Mouse (Mus musculus): ENCODE results near the gene Ubtf.
"Not testable (repeated sequence)": the region's sequence is repeated elsewhere in the genome, so short reads cannot be mapped to it uniquely, and the experiment has no call there.

Gene Ubtf

DNA sequence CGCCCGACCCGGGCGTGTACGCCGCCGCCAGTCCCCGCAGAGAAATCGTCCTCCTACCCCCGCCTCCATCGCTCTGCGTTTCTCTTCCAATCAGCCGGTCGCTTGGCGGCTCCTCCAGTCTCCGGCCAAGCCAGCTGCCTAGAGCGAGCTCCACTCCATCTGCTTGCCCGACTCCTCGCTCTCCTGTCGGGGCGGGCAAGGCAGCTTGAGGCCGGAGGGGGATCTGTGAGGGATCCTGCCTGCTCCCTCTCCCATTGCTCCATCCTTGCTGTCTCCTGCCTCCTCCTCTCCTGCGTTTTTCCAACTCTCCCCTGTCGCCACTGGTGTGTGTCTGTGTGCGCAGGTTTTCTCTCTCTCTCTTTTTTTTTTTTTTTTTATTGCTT is at the start of gene Ubtf:
Gene Ubtf, minus strand, starts transcription at position 333 of the 383 bp plus-strand sequence.
- peak; percentile 83 to 85 for DNase-seq

DNA sequence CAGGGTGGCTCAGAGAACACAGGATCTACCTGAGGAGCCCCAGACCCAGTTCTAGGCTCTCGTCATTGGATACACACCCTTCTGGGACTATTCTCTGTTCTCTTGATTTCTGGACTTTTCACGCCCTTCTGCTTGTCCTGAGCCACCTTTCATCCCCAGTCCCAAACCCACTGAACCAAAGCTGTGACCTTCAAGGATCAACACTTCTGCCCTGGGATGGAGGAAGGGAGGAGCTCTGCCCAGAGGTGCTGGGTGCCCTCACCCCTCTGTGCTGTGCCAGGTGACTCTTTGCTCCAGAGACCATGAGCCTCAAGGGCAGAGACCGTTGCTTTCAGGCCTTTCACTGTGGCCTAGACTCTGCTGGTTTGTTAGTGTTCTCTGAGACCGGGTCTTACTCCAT is 49.7 kb upstream of the Ubtf start:
- DNase-seq = no peak

DNA sequence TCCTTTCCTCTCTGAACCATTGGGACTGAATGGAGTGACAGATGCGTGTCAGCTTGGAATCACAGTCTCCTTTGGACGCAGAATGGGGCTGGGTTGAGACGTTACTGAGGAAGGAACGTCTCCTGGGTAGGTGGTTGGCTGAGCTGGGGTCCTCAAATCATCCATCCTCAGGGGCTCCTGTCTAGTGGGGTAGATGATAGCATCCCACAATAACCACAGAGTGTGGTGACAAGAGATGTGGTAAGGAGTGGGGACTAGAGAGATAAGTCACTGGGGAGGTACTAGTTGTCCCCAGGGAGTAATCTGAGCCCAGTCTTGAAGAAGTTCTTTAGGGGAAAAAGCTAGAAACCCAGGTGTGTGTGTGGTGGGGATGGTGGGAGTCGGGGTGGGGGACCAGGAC is 48.8 kb upstream of the Ubtf start:
- no peak for DNase-seq

DNA sequence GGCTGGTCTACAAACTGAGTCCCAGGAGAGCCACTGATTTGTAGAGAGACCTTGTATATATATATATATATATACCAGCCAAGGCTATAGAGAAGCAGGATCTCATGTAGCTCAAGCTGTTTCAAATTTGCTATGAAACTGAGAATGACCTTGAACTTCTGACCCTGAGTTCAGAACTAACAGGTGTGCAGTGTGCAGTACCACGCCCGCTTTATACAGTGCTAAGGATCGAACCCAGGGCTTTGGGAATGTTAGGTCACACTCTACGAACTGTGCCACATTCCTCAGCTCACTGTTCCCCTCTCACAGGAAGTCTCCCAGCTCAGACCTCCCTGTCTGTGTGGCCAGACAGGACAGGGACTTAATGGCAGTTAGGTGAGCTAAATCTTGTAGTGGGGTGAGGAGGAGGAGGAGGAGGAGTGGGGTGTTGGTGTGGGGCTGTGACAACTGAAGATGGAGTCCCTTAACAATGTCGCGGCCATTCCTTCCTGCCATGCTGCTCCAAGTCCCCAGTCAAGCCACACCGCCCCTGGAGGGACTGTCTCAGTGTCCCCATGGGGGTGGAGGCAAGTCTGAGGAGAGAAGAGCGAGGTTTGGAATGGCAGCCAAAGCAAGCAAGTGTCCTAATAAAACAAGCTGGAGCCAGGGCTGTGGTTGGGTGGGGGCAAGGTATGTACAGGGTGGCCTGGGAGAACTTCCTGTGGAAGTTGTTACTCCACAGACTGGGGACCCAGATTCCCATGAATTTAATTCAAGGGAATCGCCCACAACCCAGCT is 48.1 kb upstream of the Ubtf start:
- DNase-seq = no peak

DNA sequence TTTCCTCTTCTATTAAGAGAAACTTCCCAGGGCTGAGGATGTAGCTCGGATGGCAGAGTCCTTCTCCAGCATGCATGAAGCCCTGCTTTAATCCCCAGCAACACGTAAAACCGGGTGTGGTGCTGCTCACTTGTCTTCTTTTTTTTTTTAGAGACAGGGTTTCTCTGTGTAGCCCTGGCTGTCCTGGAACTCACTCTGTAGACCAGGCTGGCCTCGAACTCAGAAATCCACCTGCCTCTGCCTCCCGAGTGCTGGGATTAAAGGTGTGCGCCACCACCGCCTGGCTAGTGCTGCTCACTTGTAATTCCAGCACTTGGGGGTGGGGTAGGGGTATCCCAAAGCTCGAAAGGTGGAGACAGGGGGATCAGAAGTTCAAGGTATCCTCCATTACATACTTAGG is 46.6 kb upstream of the Ubtf start, which contains the start of gene Slc4a1:
Gene Slc4a1, minus strand, starts transcription at position 101 of the 400 bp plus-strand sequence.
- DNase-seq = not testable (repeated sequence)

DNA sequence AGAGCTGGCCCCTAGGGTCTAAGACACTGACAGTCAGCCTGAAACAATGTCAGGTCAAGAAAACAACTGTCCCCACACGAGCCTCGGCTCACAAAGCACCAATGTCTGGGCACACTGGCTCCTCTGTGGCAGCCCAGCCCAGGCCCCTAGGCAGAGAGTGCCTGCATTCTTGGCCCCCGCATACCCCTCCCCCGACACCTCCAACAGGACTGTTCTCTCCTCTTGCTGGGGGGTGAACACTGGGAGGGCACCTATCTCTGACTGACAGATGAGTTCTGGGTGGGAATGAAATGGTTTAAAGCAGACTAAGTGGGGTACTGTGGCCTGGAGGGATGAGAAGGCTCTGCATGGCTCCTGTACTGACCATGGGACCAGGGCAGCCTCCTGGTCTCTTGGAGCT is 46.2 kb upstream of the Ubtf start:
- DNase-seq = no peak

DNA sequence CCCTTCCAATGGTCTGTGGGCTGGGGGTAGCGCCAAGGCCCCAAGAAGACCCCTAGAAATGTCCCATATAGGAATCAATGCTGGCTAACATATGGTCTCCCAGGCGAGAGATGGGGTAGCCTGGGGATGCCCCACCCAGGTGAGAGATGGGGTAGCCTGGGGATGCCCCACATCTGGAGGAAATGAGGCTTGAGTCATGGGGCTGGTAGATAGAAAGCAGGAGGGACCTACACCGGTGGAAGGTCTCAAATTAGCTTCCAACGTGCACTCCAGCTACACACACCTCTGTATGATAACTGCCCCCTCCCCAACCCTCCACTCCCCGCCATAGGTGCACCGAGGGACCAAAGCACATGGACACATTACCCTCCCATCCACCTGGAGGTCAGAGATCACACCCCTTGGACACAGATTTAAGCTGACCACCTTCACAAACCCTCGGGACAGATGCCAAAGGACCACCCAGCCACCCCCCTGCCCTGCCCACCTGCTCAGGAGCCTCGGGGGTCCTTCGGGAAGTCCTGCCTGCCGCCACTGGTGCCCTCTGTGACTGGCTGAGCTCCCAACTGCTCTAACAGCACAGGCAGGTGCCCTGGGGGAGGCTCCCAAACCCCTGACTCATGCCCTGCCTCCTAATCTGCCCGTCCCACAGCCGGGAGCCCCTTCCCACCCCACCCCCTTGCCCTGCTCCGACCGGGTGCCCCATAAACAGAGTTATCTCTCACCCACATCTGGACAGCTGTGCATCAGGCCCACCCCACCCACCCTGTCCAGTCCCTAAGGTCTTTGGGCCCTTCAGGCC is 45.2 kb upstream of the Ubtf start:
- DNase-seq = no peak

DNA sequence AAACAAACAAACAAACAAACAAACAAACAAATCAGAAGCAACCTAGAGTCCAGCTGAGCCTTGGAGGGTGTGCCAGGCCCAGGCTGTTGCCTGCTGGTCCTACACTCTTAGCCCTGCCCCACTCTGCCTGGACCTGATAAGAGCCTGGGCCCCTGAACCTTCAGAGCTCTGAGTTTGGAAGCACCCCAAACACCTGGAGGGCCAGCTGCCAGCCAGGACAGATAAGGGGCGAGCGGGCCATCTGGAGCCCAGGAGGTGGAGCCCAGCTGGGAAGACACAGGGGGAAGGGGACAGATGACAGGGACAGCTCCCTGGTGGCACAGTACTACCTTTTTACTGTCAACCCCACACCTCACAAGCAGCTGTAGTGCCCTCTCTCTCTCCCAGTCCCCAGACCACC is 44.1 kb upstream of the Ubtf start:
- no peak for DNase-seq

DNA sequence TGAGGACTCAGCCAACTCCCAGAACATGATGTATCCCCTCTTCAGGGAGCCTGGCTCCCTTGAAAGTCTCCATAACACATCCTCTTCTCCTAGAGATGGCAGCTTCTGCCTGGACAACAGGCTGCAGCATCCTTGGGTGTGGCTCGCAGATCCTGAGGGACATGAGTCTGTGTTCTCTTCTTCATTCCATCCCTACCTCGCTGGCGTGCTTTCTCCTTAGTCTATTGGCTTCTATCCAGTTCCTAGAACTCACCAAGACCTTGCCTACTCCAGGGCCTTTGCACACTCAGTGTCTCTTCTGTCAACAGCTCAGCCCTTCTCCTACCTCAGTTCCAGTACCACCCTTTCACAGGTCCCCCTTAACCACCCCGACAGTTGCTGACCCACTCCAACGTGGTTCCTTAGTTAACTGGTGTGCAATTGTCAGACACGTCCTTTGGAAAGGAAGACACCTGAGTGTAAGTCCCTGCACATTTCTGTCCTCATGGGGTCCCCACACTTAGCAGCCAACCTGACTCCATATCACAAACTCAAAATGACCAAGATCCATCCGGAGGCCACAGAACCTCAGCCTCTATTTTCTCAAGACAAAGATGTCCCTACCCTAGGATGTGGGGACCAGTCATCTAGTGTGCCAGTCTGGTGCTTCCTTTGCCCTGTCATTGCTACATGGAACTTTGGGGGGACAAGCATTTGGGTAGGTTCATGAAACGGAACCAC is 42.4 kb upstream of the Ubtf start:
- no peak for DNase-seq

DNA sequence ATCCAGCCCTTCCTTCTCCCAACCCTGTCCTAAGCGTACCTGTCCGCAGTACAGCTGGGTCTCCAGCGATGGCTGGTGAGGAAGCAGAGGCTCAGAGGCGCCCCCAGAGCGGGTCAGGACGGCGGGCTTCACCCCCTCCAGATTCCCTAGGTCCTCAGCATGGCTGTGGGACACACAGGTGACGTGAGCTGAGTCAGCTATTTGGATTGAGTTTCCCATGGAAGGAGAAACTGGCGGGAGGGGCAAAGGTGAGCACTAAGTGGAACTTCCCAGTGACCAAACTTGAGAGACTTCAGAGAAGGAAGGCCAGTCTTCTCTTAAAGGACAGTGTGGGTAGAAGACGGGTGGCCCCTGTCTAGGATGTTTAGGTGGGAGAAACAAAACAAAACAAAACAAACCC is 38.8 kb upstream of the Ubtf start:
- DNase-seq = no peak

DNA sequence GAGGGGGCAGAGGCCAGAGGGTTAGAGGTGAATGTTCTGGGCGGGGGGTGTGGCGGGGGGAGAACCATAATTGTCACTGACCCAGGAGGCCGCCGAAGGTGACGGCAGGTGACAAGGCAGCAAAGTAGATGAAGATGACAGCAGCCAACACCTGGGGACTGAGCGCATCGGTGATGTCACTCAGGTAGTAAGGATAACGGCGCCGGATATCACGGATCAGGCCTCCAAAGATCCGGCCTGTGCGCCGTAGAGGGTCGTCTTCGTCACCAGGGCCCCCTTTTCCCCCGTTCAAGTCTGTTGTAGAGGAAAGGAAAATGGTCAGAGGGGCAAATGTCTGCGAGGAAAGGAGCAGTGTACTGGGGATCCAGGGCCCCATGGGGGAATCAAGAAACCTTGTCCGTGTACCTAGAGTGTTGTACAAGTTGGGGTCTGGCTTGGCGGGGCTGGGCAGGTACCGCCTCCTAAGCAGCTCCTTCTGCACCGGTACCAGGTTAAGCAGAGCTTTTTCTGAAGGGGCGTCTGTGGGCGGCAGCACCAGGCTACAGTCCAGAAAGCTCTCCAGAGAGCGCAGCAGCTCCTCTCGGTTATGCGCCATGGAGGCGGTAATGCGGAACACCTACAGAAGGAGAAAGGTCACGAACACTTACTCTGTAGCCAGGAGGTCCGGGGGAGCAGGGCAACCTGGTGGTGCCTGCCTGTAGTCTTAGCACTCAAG is 37.3 kb upstream of the Ubtf start:
- DNase-seq = no peak

DNA sequence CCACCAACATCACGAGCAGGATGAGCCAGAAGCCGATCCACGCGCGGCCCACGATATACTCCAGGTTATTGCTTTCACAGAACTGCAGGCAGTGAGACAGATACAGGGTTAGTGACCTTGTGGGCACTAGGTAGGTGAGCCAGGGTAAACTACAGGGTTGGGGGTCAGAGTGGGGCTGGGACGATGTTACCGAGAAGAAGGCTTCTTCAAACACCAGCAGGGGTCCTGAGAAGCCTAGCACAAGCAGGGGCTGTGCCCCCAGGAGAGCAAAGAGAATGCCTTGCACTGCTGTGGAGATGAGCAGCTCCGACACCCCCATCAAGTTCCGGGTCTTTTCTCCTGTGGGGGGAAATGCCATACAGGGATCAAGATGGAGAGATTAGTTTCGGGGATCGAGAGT is 36.6 kb upstream of the Ubtf start:
- DNase-seq = no peak

DNA sequence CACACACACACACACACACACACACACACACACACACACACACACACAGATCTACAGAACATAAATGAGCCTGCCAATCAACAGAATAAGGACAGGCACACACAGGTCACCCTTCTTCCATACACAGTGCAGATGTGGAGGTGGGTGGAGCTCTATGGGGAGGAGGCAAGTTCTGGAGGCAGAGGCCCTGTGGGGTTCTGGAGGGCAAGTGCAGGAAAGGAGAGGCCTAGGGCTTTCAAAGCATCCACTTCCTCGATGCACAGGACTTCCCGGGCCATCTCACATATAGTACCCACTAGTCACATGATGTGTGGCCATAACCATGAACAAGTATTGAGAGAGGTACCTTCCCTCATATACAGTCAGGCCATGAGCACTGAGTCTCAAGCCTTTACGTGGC is 36.0 kb upstream of the Ubtf start:
- no peak for DNase-seq

DNA sequence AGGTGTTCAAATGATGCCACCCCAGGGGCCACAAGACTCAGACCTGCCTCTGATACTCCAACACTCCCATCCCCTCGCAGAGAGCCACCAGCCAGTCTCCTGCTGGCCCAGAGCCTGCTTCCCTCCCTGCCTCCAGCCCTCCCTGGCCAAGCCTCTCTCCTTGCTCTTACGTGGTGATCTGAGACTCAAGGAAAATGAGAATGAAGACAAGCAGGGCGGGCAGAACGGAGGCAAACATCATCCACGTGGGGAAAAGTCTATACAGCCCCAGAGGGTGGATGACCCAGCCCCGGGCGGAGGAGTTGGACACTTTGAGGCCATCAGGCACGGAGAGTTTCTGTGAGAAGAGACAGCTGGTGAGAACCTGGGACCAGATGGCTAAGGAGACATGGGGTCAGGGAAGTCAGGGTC is 33.5 kb upstream of the Ubtf start:
- DNase-seq = no peak

DNA sequence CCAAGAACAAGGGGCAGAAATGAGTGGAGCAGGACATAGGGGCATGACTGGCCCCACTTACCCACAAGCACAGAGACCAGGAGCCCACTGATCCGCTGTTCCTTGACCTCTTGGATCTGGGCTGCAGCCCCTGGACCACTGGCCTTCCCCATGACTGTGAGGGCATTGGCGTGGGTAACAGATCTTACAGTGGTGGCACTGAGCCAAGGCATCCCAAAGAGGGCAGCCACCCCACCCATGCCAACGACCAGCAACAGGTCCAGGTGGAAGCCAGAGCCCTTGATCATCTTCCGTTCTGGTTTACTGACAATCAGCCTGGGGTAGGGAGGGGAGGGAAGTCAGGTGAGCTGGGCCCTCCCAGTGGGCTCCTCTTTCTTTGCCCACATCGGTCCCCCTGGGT is 32.8 kb upstream of the Ubtf start:
- no peak for DNase-seq

DNA sequence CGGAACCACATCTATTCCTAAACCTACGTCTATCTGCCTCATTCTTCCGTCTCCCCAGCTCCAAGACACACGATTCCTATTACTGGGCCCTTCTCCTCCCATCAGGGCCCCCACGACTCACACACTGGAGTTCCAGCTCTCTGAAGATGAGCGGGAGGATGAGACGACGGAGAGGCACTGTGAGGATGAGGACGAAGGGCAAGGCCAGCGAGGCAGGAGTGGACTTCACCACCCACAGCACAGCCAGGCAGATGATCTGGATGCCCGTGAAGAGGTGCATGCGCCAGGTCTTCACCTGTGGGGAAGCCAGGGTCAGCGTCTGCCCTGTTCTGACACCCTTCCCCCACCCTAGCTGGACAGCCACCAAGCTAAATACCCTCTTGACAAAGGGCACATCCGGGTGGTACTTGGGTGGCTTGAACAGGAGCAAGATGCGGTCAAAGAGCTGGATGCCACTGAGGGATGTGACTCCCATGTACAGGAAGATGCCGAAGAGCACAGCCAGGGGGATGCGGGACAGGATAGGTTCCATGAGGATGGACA is 31.5 kb upstream of the Ubtf start:
- no peak for DNase-seq

DNA sequence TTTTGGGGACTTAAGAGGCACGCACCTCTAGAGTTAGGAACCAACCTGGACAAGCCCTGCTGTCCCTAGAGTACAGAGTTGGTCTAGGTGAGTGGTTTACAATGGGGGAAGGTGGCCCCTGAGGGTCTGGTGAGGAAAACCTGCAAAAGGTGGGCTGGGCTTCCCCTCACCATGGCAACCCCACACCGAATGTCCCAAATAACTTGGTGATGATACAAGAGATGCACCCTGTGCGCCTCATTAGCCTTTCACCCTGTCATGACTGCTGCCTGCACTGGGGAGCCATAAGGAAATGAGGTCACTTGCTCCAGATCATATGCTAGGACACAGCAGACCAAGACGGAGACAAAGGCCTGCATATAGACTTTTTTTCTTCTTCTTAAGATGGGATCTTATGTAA is 30.9 kb upstream of the Ubtf start:
- no peak for DNase-seq

DNA sequence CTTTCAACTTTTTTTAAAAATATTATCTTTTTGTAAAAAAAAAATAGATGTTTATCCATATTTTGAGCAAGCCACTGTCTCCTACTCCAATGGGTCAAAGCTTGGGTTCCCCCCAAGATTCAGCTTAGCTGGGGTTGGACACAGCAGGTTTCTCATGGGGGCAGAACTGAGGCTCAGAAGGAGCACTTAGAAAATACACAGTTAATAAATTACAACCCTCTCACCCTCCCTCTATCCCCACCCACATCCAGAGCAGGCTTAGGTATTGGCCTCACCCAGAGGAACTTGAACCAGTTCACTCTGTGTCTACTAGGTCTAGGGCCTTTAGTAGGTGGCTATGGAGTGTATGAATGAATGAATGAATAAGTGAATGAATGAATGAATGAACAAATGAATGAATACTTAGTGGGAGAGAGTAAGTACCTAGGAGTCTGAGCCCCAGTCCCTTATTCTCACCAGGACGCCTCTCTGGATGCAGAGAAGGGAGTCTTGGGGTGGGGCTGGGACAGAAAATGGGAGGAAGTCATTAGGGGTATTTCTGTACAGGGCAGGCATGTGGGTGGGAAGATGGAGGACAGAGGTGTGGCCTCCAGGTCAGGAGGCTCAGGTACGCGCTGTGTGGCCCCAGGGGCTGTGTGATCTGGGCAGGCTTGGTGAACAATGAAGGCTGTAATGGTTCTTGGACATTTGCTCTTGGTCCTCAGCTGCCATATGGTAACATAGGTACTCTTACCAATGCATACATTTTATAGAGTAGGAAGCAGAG is 29.8 kb upstream of the Ubtf start:
- DNase-seq = no peak

DNA sequence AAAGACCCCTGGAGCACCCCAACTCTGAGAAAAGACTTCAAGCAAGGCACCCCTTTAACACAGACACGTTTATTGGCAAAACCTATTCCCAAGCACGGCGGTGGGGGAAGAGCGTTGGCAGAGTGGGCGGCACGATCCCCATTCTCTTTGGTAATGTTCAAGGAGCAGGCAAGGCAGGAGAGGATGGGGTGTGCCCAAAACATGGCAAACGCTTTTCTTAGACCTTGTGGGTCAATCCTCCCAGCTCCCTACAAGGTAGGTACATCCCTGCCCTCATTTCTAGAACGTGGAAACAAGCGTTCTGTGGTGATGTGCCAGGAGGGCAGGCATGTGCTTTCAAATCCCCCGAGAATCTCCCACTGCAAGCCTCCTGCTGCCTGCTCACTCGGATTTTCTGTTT is 29.2 kb upstream of the Ubtf start:
- no peak for DNase-seq

DNA sequence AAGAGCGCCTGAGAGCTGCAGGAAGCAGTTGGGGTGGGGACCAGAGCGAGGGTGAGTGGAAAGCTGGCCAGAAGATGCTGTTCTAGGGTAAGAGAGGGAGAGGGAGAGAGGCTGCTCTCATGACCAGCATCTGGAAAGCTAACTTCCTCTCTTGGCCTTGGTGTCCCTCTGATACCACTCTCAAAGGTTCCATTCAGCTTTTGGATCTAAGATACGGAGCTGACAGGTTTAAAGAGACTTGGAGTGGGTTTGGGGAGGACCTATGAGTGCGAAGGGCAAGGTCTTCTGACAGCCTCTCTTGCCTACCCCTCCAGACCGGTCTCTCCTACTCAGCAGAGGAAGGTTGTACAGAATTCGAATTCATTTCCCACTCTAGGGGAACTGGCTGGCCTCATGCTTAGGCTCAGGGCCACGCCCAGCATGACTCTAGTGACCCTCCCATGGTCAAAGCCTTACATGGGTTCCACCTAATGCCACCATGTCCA is 28.6 kb upstream of the Ubtf start:
- DNase-seq = no peak

DNA sequence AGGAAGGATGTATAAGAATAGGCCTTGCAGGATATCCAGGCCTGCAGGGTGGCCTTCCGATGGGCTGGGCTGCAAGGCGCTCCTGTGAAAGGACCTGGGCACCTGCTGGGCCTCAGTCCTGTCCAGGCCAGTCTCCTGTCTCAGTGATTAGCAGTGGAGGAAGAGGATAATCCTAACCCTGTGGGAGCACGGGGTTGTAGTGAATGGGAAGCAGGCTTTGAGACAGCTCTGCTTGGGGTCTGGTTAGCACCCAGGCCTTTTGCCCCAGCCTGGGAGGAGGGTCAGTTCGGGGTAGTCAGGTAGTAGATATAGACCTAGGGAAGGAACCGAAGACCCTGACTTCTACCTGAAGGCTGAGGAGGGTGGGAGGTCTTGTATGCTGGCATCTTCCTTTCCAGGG is 28.1 kb upstream of the Ubtf start:
- DNase-seq = no peak

DNA sequence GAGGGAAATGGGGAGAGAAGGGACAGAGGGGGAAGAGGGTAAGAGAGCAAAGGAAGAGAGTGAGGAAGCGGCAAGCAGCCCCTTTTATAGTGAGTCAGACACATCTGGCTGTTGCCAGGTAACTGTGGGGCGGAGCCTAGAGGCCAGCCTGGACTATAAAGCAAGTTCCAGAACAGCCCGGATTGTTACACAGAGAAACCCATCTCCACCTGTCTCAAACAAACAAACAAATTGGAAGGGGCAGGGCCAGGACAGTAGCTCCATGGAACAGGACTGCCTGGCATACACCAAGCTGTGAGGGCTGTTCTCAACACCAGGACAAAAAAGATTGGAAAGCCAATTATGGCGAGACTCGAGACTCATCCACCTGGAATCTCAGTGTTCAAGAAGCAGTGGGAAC is 27.4 kb upstream of the Ubtf start:
- DNase-seq = no peak
